Mouse (Mus musculus) G1E (cell line): ENCODE results near the gene Tinf2. TPM values are rescaled to one million over a fixed set of nuclear protein-coding genes. Genes with fewer than 3 reads are reported as not detected.

Experiments used
- ATAC-seq: 2 replicates; pipeline ENCODE4 v1.8.0; 2016; ENCODE audit warnings: mild to moderate bottlenecking; ENCODE audit not compliant: insufficient number of reproducible peaks, poor library complexity, low FRiP score, severe bottlenecking; ENCODE audit errors: extremely low read depth
- DNase-seq: peaks from one replicate; pipeline ENCODE4 v3.0.0; 2012; ENCODE audit warnings: low spot score
- H3K27me3 ChIP-seq: 2 replicates; pipeline ENCODE4 v1.6.1; 2012; ENCODE audit warnings: mild to moderate bottlenecking, low read length, inconsistent platforms; ENCODE audit not compliant: insufficient read depth
- H3K36me3 ChIP-seq: replicated peaks from 2 replicates; pipeline ENCODE3; 2012; ENCODE audit warnings: mild to moderate bottlenecking, inconsistent platforms
- H3K4me1 ChIP-seq: 2 replicates; pipeline ENCODE4 v1.6.1; 2012; ENCODE audit warnings: low read depth, low read length, inconsistent platforms, mixed read lengths; ENCODE audit not compliant: insufficient read depth
- H3K4me3 ChIP-seq: 2 replicates; pipeline ENCODE4 v1.5.1; 2012; ENCODE audit warnings: low read depth, mild to moderate bottlenecking, inconsistent platforms, low read length, moderate library complexity, mixed read lengths
- H3K9me3 ChIP-seq: replicated peaks from 2 replicates; pipeline ENCODE4 v1.6.1; 2012; ENCODE audit warnings: inconsistent platforms
- CTCF ChIP-seq: IDR thresholded peaks from 2 replicates; pipeline ENCODE4 v1.5.1; 2012; ENCODE audit warnings: low read depth, low read length, inconsistent platforms, mixed read lengths
- GATA1 ChIP-seq: IDR thresholded peaks from 2 replicates; pipeline ENCODE4 v1.6.1; 2012; ENCODE audit warnings: borderline replicate concordance, low read length, inconsistent platforms, mixed read lengths
- GATA2 ChIP-seq: IDR thresholded peaks from 2 replicates; pipeline ENCODE4 v1.6.1; 2012; ENCODE audit warnings: low read depth, low read length, inconsistent platforms, borderline replicate concordance
- POLR2AphosphoS5 ChIP-seq: IDR thresholded peaks from 2 replicates; pipeline ENCODE4 v1.6.1; 2012; ENCODE audit warnings: low read depth, low read length, inconsistent platforms; ENCODE audit not compliant: insufficient replicate concordance
- TAL1 ChIP-seq: conservative IDR thresholded peaks from 2 replicates; pipeline ENCODE4 v1.6.1; 2012; ENCODE audit warnings: low read depth, low read length, inconsistent platforms, mixed read lengths
- polyA plus RNA-seq: library from polyadenylated mRNA; stranded (reverse); fragments of >175 nt; gene quantifications from 2 replicates; pipeline ENCODE4 v1.2.3, GENCODE M21; 2012
- total RNA-seq, 2 experiments: library from RNA; stranded (forward) in 1 of 2; stranded (reverse) in 1 of 2; fragments of 200-1000 nt in 1 of 2; fragments of >200 nt in 1 of 2; fragmentation: Nextera tagmentation in 1 of 2; gene quantifications; 2 replicates each; pipeline ENCODE4 v1.2.3; 2014 to 2017

Tinf2 gene
- total and polyA plus RNA-seq, 3 experiments, result 42.4 to 55.1 (median 44.2) TPM

DNA sequence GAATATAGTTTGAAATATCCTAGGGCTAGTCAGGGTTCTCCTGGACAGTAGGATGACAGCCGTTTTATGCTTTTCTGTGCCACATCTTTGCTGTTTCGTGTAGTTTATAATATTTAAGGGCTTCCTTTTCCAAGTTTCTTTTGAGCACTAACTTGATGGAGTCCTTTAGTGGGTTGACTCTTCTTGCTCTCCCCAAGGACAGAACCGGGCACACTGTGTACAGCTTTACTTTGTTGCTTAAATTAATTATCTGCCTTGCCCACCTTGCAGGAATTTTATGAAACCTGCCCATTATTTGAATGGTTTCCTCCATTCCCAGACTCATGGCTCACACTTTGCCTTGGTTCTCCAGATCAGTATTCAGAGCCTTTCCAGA, 486 bp upstream of the Tinf2 start:
- Histone ChIP-seq H3K4me3 (peak overlapping the region; percentile 87), H3K36me3 (peaks cover 40% of the 10 kb centered on the region), H3K9me3 (no peaks in the 10 kb centered on the region), H3K4me1 (peaks cover 34% of the 10 kb centered on the region), H3K27me3 (0 out of 2 replicates have a peak, but pooled peaks cover 3% of the 10 kb centered on the region)
- ATAC-seq (no peak), DNase-seq (no peak)
- TF ChIP-seq TAL1 (no peak), CTCF (no peak), POLR2AphosphoS5 (no peak), GATA2 (no peak), GATA1 (no peak)

DNA sequence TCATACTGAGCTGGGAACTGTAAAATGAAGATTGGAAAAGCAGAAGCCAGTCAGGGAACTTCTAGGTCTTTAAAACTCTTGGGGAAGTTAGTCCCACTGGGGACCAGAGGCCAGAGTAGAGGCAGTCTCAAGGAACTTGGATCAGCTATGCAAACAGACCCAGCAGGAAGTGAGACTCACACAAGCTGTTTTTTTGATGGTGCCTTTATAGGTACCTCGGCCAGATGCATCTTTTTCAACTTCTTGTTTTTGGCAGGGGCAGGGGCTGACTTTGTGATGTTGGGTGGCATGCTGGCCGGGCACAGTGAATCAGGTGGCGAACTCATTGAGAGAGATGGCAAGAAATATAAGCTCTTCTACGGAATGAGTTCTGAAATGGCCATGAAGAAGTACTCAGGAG, 4.0 kb downstream of the Tinf2 start:
- Histone ChIP-seq H3K9me3 (no peaks in the 10 kb centered on the region), H3K36me3 (peaks cover 69% of the 10 kb centered on the region), H3K4me1 (peaks cover 45% of the 10 kb centered on the region), H3K27me3 (no peaks in the 10 kb centered on the region), H3K4me3 (no peak overlapping the region)
- no peak for ATAC-seq
- DNase-seq, result no peak
- no peak for TF ChIP-seq POLR2AphosphoS5
- no peak for TF ChIP-seq GATA1
- no peak for TF ChIP-seq TAL1
- no peak for TF ChIP-seq CTCF
- TF ChIP-seq GATA2, result no peak

DNA sequence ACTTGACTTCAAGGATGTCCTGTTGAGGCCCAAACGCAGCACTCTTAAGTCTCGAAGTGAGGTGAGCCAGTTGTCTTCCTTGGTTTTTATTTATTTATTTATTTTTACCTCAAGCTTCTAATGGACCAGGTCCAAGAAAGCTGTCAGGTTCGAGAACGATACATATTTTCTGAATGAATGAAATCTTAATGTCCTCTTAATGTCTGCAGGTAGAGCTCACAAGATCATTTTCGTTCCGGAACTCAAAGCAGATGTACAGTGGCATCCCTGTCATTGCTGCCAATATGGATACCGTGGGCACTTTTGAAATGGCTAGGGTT, 8.9 kb downstream of the Tinf2 start:
- Histone ChIP-seq H3K36me3 (peaks cover 61% of the 10 kb centered on the region), H3K4me3 (peak overlapping the region; percentile 76), H3K27me3 (no peaks in the 10 kb centered on the region), H3K9me3 (no peaks in the 10 kb centered on the region), H3K4me1 (peaks cover 41% of the 10 kb centered on the region)
- ATAC-seq (no peak), DNase-seq (no peak)
- no peak for TF ChIP-seq POLR2AphosphoS5
- no peak for TF ChIP-seq CTCF
- TF ChIP-seq GATA2, result no peak
- TF ChIP-seq GATA1, result no peak
- no peak for TF ChIP-seq TAL1

DNA sequence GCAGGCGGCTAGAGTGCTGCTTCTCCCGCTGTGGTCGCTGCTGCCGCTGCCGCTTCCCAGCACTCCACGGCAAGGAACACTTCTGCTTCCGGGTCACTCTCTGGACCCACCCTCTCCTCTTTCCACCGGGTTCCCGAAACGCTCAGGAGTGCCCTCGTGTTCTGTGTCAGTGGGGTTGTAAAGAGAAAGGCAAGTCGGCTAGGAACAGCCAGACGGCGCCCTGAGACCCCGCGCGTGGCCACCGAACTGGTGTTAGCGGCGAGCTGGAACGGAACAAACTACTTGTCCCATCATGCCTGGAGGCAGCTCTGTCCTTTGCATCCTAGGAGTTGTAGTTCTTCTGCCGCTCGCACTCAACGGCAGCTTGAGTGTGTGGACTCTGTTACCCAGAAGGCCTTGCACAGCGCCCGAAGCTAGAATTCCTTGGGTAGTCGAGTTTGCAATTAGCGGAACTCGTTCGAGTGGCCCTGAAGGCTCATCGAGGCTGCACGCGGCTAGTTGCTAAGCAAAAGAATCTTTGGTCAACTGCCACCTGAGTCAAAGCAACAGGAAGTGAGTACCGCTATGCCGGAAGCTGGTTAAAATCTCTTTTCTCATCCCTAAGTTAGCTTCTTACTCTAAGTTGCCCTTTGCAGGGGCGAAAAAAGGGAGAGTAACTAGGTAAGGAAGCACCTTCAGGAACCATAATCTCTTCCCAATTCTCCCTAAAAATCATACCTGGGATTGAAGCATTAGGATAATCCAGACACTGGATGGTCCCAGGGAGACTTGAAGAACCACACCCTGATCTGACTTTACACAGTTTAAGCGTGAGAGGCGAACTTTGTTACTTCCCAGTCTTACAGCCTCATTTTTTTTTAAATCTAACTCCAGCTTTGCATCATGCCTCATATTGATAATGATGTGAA, 9.5 kb downstream of the Tinf2 start, which contains the start of the genes Gmpr2 and Nedd8:
Gene Gmpr2 (plus strand): TSS at position 109 of the 908 bp plus-strand sequence.
Gene Nedd8 (minus strand): TSS at position 292 of the 908 bp plus-strand sequence.
- peak; percentile 66 for DNase-seq
- peaks cover 41% of the 10 kb centered on the region for H3K4me1 ChIP-seq
- peaks cover 55% of the 10 kb centered on the region for H3K36me3 ChIP-seq
- TF ChIP-seq GATA1, result no peak
- TF ChIP-seq POLR2AphosphoS5, result peak; percentile 82; the same call in 1 of the 2 replicates
- no peaks in the 10 kb centered on the region for H3K27me3 ChIP-seq
- no peaks in the 10 kb centered on the region for H3K9me3 ChIP-seq
- peak; percentile 95 for ATAC-seq
- peak within 1 kb of the TSS; percentile 76 for H3K4me3 ChIP-seq

DNA sequence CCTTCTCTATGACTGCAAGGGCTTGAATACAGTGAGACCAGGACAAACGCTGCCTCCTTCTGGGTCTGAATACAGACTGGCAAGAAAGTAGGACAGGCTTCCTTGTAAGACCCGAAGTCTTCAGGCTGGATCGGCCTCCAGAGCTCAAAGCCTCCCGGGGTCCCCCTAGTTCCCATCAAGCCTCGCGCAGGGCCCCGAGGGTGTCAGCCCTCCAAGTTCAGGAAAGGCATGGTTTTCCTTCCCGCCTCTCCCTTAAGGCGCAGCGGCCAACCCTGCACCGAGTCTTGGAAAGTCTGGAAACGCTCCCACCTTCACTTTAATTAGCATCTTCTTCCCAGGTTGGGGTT, 10.2 kb downstream of the Tinf2 start:
- Histone ChIP-seq H3K4me3 (peak overlapping the region; percentile 76), H3K9me3 (no peaks in the 10 kb centered on the region), H3K36me3 (peaks cover 54% of the 10 kb centered on the region), H3K27me3 (no peaks in the 10 kb centered on the region), H3K4me1 (peaks cover 45% of the 10 kb centered on the region)
- peak; percentile 31 for DNase-seq
- TF ChIP-seq POLR2AphosphoS5, result no peak
- no peak for TF ChIP-seq CTCF
- no peak for TF ChIP-seq GATA1
- TF ChIP-seq GATA2, result no peak
- TF ChIP-seq TAL1, result no peak
- ATAC-seq, result no peak

DNA sequence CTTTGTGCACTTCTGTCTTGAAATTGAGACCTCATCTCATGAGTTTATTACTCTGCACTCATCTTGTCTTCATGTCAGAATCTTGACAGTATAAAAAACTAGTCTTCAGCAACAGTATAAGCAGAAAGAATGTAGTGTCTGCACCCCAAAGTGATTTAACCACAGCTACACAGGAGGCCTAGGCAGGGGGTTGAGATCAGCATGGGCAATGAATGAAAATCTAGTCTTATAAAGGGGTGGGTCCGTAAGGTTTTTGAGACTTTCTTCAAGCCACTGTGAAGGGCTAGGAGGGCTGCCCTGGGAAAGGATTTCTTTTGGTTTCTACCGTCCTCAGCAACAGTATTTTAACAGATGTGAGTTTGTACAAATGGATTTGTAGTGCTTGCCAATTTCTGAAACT, 21.0 kb downstream of the Tinf2 start:
- Histone ChIP-seq H3K4me3 (peak overlapping the region; percentile 72), H3K36me3 (peaks cover 70% of the 10 kb centered on the region), H3K9me3 (no peaks in the 10 kb centered on the region), H3K4me1 (peaks cover 22% of the 10 kb centered on the region), H3K27me3 (no peaks in the 10 kb centered on the region)
- DNase-seq, result no peak
- no peak for TF ChIP-seq GATA1
- no peak for TF ChIP-seq GATA2
- TF ChIP-seq CTCF, result no peak
- TF ChIP-seq TAL1, result no peak
- TF ChIP-seq POLR2AphosphoS5, result no peak
- no peak for ATAC-seq
